Mouse (Mus musculus) spleen, embryonic (tissue): ENCODE results near the gene Rcan1.
"Not testable (repeated sequence)": the region's sequence is repeated elsewhere in the genome, so short reads cannot be mapped to it uniquely, and the experiment has no call there.

Experiments used
- CTCF ChIA-PET: fragments of 350-600 bp; sonication (Branson Sonifier 250); formaldehyde crosslinking; loops from one replicate; lab custom pipeline; 2022; lab: Charles Lee

Rcan1 gene

DNA sequence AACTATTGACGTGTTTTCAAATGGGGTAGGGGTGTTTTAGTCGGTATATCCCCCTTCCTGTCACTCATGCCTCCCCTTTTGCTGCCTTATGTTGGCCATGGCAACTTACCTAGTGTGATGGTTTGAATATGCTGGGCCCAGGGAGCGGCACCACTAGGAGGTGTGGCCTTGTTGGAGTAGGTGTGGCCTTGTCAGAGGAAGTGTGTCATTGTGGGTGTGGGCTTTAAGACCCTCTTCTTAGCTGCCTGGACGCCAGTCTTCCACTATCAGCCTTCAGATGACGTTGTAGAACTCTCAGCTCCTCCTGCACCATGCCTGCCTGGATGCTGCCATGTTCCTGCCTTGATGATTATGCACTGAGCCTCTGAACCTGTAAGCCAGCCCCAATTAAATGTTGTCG, at the start of gene Rcan1:
Gene Rcan1, minus strand, starts transcription at position 162 of the 400 bp plus-strand sequence.
- CTCF ChIA-PET: interaction anchor here (0.6 kb wide), 1 partner anchor 1455 kb away, joined by 19 read pairs; no protein-coding TSS in a partner anchor

DNA sequence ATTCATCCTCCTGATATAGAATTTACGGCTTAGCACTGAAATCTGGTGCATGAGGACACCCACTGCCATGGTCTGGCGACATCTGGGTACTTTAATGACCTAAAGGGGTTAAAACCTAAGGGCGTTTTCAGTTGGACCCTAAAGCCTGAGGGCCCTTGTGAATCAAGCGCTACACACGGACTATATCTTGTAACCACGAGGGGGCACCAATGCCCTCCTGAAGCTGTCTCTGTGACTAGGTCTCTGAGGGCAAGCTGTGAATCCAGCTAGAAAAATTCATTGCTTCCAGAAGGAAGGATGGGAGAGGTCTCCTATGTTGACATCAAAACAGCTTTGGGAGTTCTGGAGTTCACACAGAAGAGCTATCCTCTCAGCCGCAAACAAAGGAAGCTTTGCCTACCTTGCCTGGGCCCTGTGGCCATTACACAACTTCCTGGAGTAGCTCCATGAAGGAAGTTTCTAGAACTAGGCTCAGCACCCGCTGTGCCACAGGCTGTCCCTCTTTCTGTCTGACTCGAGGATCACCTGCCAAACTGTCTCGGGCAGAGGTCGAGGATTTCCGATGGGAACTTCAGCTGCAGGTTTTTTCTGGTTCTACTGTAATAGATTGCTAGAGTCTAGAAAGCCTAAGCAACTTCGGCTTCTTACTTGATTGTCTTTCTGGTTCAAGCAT, 49.3 kb upstream of the Rcan1 start:
- CTCF ChIA-PET: interaction anchor here (1.3 kb wide), 1 partner anchor 1024 kb away, joined by 5 read pairs; no protein-coding TSS in a partner anchor

GRCm38 (mm10) chr16:92518718-92519117, 48.1 kb upstream of the Rcan1 start:
- CTCF ChIA-PET: no interaction called here

- CTCF ChIA-PET: no interaction called here
These were observed 45.5 kb upstream of the Rcan1 start for GRCm38 (mm10) chr16:92516139-92516538.

DNA sequence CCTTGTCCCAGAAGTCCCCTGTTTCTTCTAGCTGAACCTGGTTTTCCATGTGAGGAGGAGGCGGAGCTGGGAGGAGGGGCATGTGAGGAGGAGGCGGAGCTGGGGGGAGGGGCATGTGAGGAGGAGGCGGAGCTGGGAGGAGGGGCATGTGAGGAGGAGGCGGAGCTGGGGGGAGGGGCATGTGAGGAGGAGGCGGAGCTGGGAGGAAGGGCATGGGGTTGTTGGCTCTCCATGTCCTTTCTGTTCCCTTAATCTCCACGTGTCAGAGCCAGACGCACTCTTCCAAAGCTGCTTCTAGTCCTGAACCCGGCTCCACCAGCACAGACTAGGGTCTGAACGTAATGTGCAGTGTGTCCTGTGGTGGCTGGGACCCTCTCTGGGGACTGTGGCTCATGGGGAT, 44.2 kb upstream of the Rcan1 start:
- CTCF ChIA-PET: not testable (repeated sequence)

DNA sequence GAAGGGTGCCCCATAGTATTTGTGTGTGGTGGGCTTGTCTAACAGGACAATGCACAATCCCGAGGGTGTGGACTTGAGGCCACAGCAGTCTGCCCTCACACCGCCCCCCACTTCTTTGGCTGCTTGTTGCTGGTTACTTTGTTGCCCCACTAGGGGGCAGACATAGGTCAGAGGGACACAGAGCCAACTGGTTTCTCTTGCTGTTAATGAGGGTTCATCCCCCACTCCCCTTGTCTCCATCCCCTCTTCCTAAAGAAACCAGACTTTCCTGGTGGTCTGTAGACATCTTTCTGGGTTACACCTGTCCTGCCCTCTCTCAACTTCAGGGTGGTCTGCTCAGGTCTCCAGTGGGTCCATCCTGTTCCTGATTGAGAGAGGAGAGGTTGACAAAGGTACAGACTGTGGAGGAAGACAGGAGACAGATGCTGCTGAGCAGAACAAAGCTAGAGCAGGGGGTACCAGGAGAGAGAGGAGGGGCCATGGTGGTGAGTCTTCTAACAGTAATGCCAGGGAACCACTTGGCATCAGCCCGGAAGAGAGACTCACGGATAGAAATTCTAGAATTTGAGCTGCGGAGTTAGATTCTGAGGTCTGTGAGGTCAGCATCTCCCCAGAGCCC, 41.2 kb upstream of the Rcan1 start:
- CTCF ChIA-PET: no interaction called here

- CTCF ChIA-PET: no interaction called here
These were observed 40.4 kb upstream of the Rcan1 start for GRCm38 (mm10) chr16:92510835-92511772.

DNA sequence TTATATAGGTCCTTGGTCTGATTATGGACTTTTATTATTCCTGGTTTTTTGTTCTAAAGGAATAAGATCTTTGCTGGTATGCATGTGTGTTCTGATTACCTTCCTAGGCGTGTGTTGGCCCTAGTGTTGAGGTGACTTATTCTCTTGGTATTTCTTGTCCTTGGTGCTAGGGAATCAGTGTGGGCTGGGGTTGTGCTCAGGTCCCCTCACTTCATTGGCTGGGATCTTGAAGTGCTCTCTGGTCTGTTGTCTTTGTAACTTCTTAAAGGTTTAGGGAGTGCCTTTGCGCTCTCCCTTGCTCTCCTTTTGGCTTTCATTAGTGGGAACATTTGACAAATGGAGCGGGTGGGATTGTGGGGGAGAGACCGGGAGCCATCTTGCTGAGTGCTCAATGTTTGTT, 36.9 kb upstream of the Rcan1 start:
- CTCF ChIA-PET: no interaction called here

GRCm38 (mm10) chr16:92503105-92503504, 32.4 kb upstream of the Rcan1 start:
- CTCF ChIA-PET: no interaction called here

- CTCF ChIA-PET: no interaction called here
These were observed 29.9 kb upstream of the Rcan1 start for GRCm38 (mm10) chr16:92500534-92500933.

- CTCF ChIA-PET: no interaction called here
These were observed 28.7 kb upstream of the Rcan1 start for GRCm38 (mm10) chr16:92499324-92499723.

GRCm38 (mm10) chr16:92498589-92498981, 27.9 kb upstream of the Rcan1 start:
- CTCF ChIA-PET: no interaction called here

GRCm38 (mm10) chr16:92497851-92498588, 27.4 kb upstream of the Rcan1 start:
- CTCF ChIA-PET: no interaction called here

DNA sequence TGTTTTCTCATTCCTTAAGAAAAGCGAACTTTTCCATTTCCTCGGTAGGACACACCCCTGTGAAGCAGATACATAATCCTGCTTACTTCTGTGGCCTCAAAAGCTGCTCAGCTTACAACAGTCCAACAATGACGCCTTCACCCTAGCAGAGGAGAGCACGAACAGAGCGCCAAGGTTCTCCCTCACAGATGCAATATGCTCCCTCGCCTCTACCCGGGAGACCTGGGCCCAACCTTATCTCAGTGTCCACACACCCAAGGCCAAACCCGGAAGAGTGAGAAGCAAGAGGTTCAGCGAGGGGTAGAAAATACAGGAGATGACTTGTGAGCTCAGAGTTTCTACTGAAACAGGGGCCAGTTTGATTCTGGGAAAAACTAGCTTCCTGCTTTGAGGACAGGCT, 18.7 kb upstream of the Rcan1 start:
- CTCF ChIA-PET: no interaction called here

GRCm38 (mm10) chr16:92488456-92488855, 17.8 kb upstream of the Rcan1 start:
- CTCF ChIA-PET: no interaction called here

DNA sequence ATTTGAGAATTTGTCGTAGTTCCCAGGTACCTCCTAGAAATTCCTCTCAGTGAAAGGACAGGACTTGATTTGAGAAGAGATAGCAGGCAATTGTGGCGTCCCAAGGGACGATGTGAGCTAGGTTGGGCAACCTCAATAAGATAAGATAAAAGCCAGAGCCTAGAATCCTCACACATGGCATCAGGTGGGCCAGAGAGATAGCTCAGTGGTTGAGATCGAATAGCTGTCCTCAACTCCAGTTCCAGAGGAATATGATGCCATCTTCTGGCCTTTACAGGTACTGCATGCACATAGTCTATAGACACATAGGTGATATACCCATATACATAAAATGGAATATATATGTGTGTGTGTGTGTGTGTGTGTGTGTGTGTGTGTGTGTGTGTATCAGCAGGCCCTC, 16.8 kb upstream of the Rcan1 start:
- CTCF ChIA-PET: no interaction called here

DNA sequence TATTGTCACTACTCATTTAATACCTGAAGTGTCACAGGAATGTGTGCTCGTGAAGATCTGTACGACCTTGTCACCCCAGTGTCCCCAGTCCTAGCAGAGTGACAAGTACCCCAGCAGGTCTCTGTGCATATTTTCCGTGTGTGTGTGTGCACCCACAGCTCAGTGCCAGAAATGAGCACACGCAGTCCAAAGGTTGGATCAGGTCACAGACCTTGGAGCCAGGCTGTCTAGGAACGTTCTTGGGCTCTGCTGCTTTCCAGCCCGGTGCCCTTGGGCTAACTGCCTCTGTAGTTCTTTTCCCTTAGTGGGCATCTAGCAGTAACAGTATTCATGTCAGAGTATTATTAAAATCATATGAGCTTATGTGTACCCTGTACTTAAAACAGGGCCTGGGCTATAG, 16.4 kb upstream of the Rcan1 start:
- CTCF ChIA-PET: no interaction called here

DNA sequence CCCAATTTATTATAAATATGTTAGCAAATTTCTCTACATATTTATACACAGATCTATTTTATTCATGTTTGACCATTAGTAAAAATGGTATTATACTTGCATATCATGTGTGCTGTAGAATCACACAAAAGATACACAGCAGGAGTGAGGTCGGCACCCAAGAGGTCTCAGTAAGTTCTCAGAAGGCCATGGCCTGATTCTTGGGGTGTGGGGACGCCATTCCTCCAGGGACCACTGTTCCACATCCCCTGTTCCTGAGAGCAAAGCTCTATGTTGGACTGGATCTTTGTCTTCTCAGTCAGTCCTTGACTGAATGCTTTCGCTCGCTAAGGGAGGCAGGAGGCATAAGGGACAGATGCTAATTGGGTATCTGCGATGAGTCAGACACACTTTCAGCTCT, 14.8 kb upstream of the Rcan1 start, which contains the start of gene Clic6:
Gene Clic6, plus strand, starts transcription at position 301 of the 400 bp plus-strand sequence.
- CTCF ChIA-PET: interaction anchor here (0.6 kb wide), 1 partner anchor 1522 kb away, joined by 3 read pairs; no protein-coding TSS in a partner anchor

GRCm38 (mm10) chr16:92478561-92479150, 8.0 kb upstream of the Rcan1 start:
- CTCF ChIA-PET: no interaction called here

DNA sequence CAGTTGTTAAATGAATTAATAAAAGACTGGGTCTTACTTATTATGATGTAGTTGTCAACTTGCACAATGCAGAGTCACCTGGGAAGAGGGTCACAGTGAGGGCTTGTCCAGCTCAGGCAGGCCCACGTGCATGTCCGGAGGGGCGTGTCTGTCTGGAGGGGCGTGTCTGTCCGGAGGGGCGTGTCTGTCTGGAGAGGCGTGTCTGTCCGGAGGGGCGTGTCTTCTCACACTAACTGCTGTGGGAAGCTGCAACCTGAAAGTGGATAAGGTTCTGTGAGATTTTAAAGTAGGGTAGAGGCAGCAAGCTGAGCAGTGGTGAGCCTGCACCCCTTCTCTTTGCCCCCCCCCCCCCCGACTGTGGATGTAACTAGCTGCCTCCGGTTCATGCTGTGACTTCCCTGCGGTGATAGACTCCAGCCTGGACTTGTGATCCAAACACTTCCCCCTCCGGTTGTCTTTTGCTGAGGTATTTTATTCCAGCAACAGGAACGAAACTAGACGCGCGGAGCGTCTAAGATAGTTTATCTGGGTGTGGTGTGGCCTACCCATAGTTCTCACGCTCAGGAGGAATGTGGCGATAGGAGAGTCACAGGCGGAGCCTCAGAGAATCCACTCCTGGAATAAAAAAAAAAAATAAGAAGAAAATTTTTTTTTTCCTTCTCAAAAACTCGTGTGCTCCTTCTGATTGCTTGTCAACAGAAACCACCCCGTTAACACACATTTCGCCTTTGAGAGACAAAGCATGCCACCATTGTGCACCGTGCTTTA, 4.6 kb upstream of the Rcan1 start:
- CTCF ChIA-PET: no interaction called here
